Mouse (Mus musculus) liver, embryonic 12.5 days (tissue): ENCODE data around the gene Ninj1. TPM values are rescaled to one million over a fixed set of nuclear protein-coding genes. Genes with fewer than 3 reads are reported as not detected.

ENCODE experiments used
- ATAC-seq: fragments of 200-750 bp; cut with Nextera tagmentation; 2 replicates; pipeline ENCODE4 v1.8.0; 2017; ENCODE audit warnings: moderate number of reproducible peaks, mild to moderate bottlenecking, moderate library complexity
- H3K27ac ChIP-seq: fragments of 300-500 bp; sonication (generic); 2 replicates; pipeline ENCODE4 v1.5.1; 2016; ENCODE audit warnings: mild to moderate bottlenecking
- H3K27me3 ChIP-seq: fragments of 300-500 bp; sonication (generic); replicated peaks from 2 replicates; pipeline ENCODE4 v1.6.1; 2016; ENCODE audit warnings: mild to moderate bottlenecking, moderate library complexity
- H3K36me3 ChIP-seq: fragments of 300-500 bp; sonication (generic); 2 replicates; pipeline ENCODE4 v1.6.1; 2016; ENCODE audit warnings: mild to moderate bottlenecking, moderate library complexity
- H3K4me1 ChIP-seq: fragments of 300-500 bp; sonication (generic); 2 replicates; pipeline ENCODE4 v1.6.1; 2016
- H3K4me2 ChIP-seq: fragments of 300-500 bp; sonication (generic); 2 replicates; pipeline ENCODE4 v1.6.1; 2016; ENCODE audit warnings: mild to moderate bottlenecking, moderate library complexity
- H3K4me3 ChIP-seq: fragments of 300-500 bp; sonication (generic); 2 replicates; pipeline ENCODE4 v1.5.1; 2016; ENCODE audit warnings: mild to moderate bottlenecking, moderate library complexity
- H3K9ac ChIP-seq: fragments of 300-500 bp; sonication (generic); 2 replicates; pipeline ENCODE4 v1.6.1; 2016; ENCODE audit warnings: mild to moderate bottlenecking, moderate library complexity
- H3K9me3 ChIP-seq: fragments of 300-500 bp; sonication (generic); replicated peaks from 2 replicates; pipeline ENCODE4 v1.6.1; 2016; ENCODE audit warnings: mild to moderate bottlenecking, moderate library complexity
- WGBS: fragments of 180-500 bp; shearing (Covaris S2); methylation state at CpG from one replicate; pipeline ENCODE4 v1.1.7; 2016; ENCODE audit not compliant: insufficient replicate concordance; 5-methylcytosine and 5-hydroxymethylcytosine counted together
- polyA plus RNA-seq: library from polyadenylated mRNA; unstranded; fragments of >200 nt; fragmentation: Nextera tagmentation; extraction: Ambion mirVana; gene quantifications from 2 replicates; pipeline ENCODE4 v1.2.1, GENCODE M21; 2016

Gene Ninj1
- polyA plus RNA-seq, 1 experiment from 2014 or later, result 41.5 TPM

GRCm38 (mm10) chr13:49154028-49154427 is 33.3 kb upstream of the Ninj1 start:
- WGBS, result 71% methylated on average over 10 of the region's 10 CpGs
- H3K36me3 ChIP-seq, result no peaks in the 10 kb centered on the region
- H3K4me3 ChIP-seq, result no peak overlapping the region
- H3K27me3 ChIP-seq, result peaks cover 52% of the 10 kb centered on the region
- H3K27ac ChIP-seq, result no peak overlapping the region
- H3K9ac ChIP-seq, result no peak overlapping the region
- no peak overlapping the region for H3K4me2 ChIP-seq
- H3K9me3 ChIP-seq, result 0 out of 2 replicates have a peak, but pooled peaks cover 4% of the 10 kb centered on the region
- no peaks in the 10 kb centered on the region for H3K4me1 ChIP-seq
- ATAC-seq, result no peak

GRCm38 (mm10) chr13:49154621-49155020 is 32.7 kb upstream of the Ninj1 start:
- ATAC-seq, result no peak
- H3K4me1 ChIP-seq, result no peaks in the 10 kb centered on the region
- no peak overlapping the region for H3K4me2 ChIP-seq
- no peak overlapping the region for H3K27ac ChIP-seq
- 0 out of 2 replicates have a peak, but pooled peaks cover 4% of the 10 kb centered on the region for H3K9me3 ChIP-seq
- no peak overlapping the region; the same call in 1 of the 2 replicates for H3K9ac ChIP-seq
- no peaks in the 10 kb centered on the region for H3K36me3 ChIP-seq
- H3K4me3 ChIP-seq, result no peak overlapping the region
- 59% methylated on average over 7 of the region's 7 CpGs for WGBS
- peaks cover 51% of the 10 kb centered on the region for H3K27me3 ChIP-seq

GRCm38 (mm10) chr13:49156645-49157044 is 30.6 kb upstream of the Ninj1 start:
- Histone ChIP-seq H3K27me3 (peaks cover 37% of the 10 kb centered on the region), H3K4me2 (no peak overlapping the region), H3K4me3 (no peak overlapping the region), H3K27ac (no peak overlapping the region), H3K4me1 (no peaks in the 10 kb centered on the region), H3K9me3 (0 out of 2 replicates have a peak, but pooled peaks cover 4% of the 10 kb centered on the region), H3K9ac (no peak overlapping the region), H3K36me3 (no peaks in the 10 kb centered on the region)
- 56% methylated on average over 4 of the region's 4 CpGs for WGBS
- ATAC-seq, result no peak

- no peak overlapping the region for H3K27ac ChIP-seq
- no peak overlapping the region for H3K4me3 ChIP-seq
- 0 out of 2 replicates have a peak, but pooled peaks cover 4% of the 10 kb centered on the region for H3K9me3 ChIP-seq
- H3K27me3 ChIP-seq, result peaks cover 37% of the 10 kb centered on the region
- no peak for ATAC-seq
- H3K9ac ChIP-seq, result no peak overlapping the region
- WGBS, result 68% methylated on average over 10 of the region's 10 CpGs
- H3K4me2 ChIP-seq, result no peak overlapping the region
- no peaks in the 10 kb centered on the region for H3K36me3 ChIP-seq
- no peaks in the 10 kb centered on the region; the same call in 1 of the 2 replicates for H3K4me1 ChIP-seq
Measured at GRCm38 (mm10) chr13:49158040-49158713, 29.1 kb upstream of the Ninj1 start.

GRCm38 (mm10) chr13:49161236-49161635 is 26.0 kb upstream of the Ninj1 start:
- H3K9me3 ChIP-seq, result 0 out of 2 replicates have a peak, but pooled peaks cover 4% of the 10 kb centered on the region
- H3K27me3 ChIP-seq, result peaks cover 20% of the 10 kb centered on the region
- H3K9ac ChIP-seq, result no peak overlapping the region
- H3K36me3 ChIP-seq, result no peaks in the 10 kb centered on the region
- 53% methylated on average over 2 of the region's 2 CpGs for WGBS
- no peak overlapping the region for H3K27ac ChIP-seq
- H3K4me3 ChIP-seq, result no peak overlapping the region
- H3K4me1 ChIP-seq, result no peaks in the 10 kb centered on the region; the same call in 1 of the 2 replicates
- ATAC-seq, result no peak
- H3K4me2 ChIP-seq, result no peak overlapping the region

- Histone ChIP-seq H3K27me3 (peaks cover 18% of the 10 kb centered on the region; the same call in 1 of the 2 replicates), H3K27ac (no peak overlapping the region), H3K4me3 (no peak overlapping the region), H3K9ac (no peak overlapping the region), H3K36me3 (no peaks in the 10 kb centered on the region), H3K4me1 (no peaks in the 10 kb centered on the region; the same call in 1 of the 2 replicates), H3K9me3 (no peaks in the 10 kb centered on the region), H3K4me2 (no peak overlapping the region)
- ATAC-seq, result no peak
- 18% methylated on average over 4 of the region's 4 CpGs for WGBS
Measured at GRCm38 (mm10) chr13:49162722-49163121, 24.6 kb upstream of the Ninj1 start.

GRCm38 (mm10) chr13:49163645-49164044 is 23.6 kb upstream of the Ninj1 start:
- Histone ChIP-seq H3K4me2 (no peak overlapping the region), H3K27me3 (peaks cover 18% of the 10 kb centered on the region; the same call in 1 of the 2 replicates), H3K36me3 (no peaks in the 10 kb centered on the region), H3K4me1 (no peaks in the 10 kb centered on the region; the same call in 1 of the 2 replicates), H3K9ac (no peak overlapping the region), H3K9me3 (no peaks in the 10 kb centered on the region), H3K27ac (no peak overlapping the region), H3K4me3 (no peak overlapping the region)
- WGBS, result 13% methylated on average over 7 of the region's 7 CpGs
- no peak for ATAC-seq

GRCm38 (mm10) chr13:49167081-49167480 is 20.2 kb upstream of the Ninj1 start:
- H3K9me3 ChIP-seq, result no peaks in the 10 kb centered on the region
- 56% methylated on average over 9 of the region's 9 CpGs for WGBS
- H3K4me3 ChIP-seq, result no peak overlapping the region
- ATAC-seq, result no peak
- H3K4me1 ChIP-seq, result no peaks in the 10 kb centered on the region; the same call in 1 of the 2 replicates
- H3K36me3 ChIP-seq, result no peaks in the 10 kb centered on the region
- H3K27me3 ChIP-seq, result peaks cover 24% of the 10 kb centered on the region; the same call in 1 of the 2 replicates
- no peak overlapping the region for H3K4me2 ChIP-seq
- no peak overlapping the region for H3K9ac ChIP-seq
- H3K27ac ChIP-seq, result no peak overlapping the region

GRCm38 (mm10) chr13:49169448-49170207 is 17.7 kb upstream of the Ninj1 start:
- Histone ChIP-seq H3K36me3 (no peaks in the 10 kb centered on the region), H3K9me3 (no peaks in the 10 kb centered on the region), H3K4me2 (no peak overlapping the region), H3K27me3 (peaks cover 22% of the 10 kb centered on the region; the same call in 1 of the 2 replicates), H3K4me1 (no peaks in the 10 kb centered on the region), H3K4me3 (no peak overlapping the region), H3K9ac (no peak overlapping the region), H3K27ac (no peak overlapping the region)
- ATAC-seq, result 0 out of 2 replicates have a peak, but pooled peaks have one; percentile 49
- 16% methylated on average over 17 of the region's 17 CpGs for WGBS

- no peak for ATAC-seq
- H3K4me2 ChIP-seq, result no peak overlapping the region
- 81% methylated on average over 11 of the region's 11 CpGs for WGBS
Measured at GRCm38 (mm10) chr13:49170623-49171022, 16.7 kb upstream of the Ninj1 start.

GRCm38 (mm10) chr13:49171729-49172128 is 15.6 kb upstream of the Ninj1 start:
- Histone ChIP-seq H3K9ac (no peak overlapping the region), H3K36me3 (no peaks in the 10 kb centered on the region), H3K4me2 (no peak overlapping the region), H3K4me1 (no peaks in the 10 kb centered on the region), H3K4me3 (no peak overlapping the region), H3K27me3 (peaks cover 19% of the 10 kb centered on the region; the same call in 1 of the 2 replicates), H3K27ac (no peak overlapping the region), H3K9me3 (no peaks in the 10 kb centered on the region)
- no peak for ATAC-seq
- WGBS, result 32% methylated on average over 1 of the region's 1 CpGs

More at GRCm38 (mm10) chr13:49170623-49171022, 16.7 kb upstream of the Ninj1 start:
- Histone ChIP-seq H3K4me1 (no peaks in the 10 kb centered on the region), H3K27me3 (peaks cover 19% of the 10 kb centered on the region; the same call in 1 of the 2 replicates), H3K4me3 (no peak overlapping the region), H3K9me3 (no peaks in the 10 kb centered on the region), H3K27ac (no peak overlapping the region), H3K36me3 (no peaks in the 10 kb centered on the region), H3K9ac (no peak overlapping the region)

- Histone ChIP-seq H3K27me3 (peaks cover 19% of the 10 kb centered on the region; the same call in 1 of the 2 replicates), H3K27ac (no peak overlapping the region), H3K4me1 (no peaks in the 10 kb centered on the region), H3K36me3 (no peaks in the 10 kb centered on the region), H3K9me3 (no peaks in the 10 kb centered on the region), H3K9ac (no peak overlapping the region), H3K4me3 (no peak overlapping the region), H3K4me2 (no peak overlapping the region)
- 79% methylated on average over 7 of the region's 7 CpGs for WGBS
- ATAC-seq, result no peak
Measured at GRCm38 (mm10) chr13:49172335-49172734, 14.9 kb upstream of the Ninj1 start.
